Mouse (Mus musculus) kidney, embryonic 14.5 days (tissue): Measurements from ENCODE around the gene Spib. TPM values are rescaled to one million over a fixed set of nuclear protein-coding genes. Genes with fewer than 3 reads are reported as not detected.

ENCODE experiments used
- ATAC-seq: fragments of 200-750 bp; cut with Nextera tagmentation; 2 replicates; pipeline ENCODE4 v1.8.0; 2017; ENCODE audit warnings: moderate number of reproducible peaks, mild to moderate bottlenecking, moderate TSS enrichment, moderate library complexity; ENCODE audit not compliant: low FRiP score, low TSS enrichment
- H3K27ac ChIP-seq: fragments of 300-500 bp; sonication (generic); 2 replicates; pipeline ENCODE4 v1.5.1; 2014; ENCODE audit warnings: low read depth, mild to moderate bottlenecking, low read length, moderate library complexity, mixed read lengths
- H3K27me3 ChIP-seq: fragments of 300-500 bp; sonication (generic); 2 replicates; pipeline ENCODE4 v1.6.1; 2014; ENCODE audit warnings: mild to moderate bottlenecking, low read length; ENCODE audit not compliant: control insufficient read depth, insufficient read depth
- H3K36me3 ChIP-seq: fragments of 300-500 bp; sonication (generic); 2 replicates; pipeline ENCODE4 v1.6.1; 2014; ENCODE audit warnings: low read length, mixed read lengths; ENCODE audit not compliant: control insufficient read depth, insufficient read depth
- H3K4me1 ChIP-seq: fragments of 300-500 bp; sonication (generic); 2 replicates; pipeline ENCODE4 v1.6.1; 2014; ENCODE audit warnings: low read length, mixed read lengths; ENCODE audit not compliant: control insufficient read depth, insufficient read depth
- H3K4me2 ChIP-seq: fragments of 300-500 bp; sonication (generic); replicated peaks from 2 replicates; pipeline ENCODE4 v1.6.1; 2014; ENCODE audit warnings: low read depth, mild to moderate bottlenecking, low read length
- H3K4me3 ChIP-seq: fragments of 300-500 bp; sonication (generic); 2 replicates; pipeline ENCODE4 v1.5.1; 2014; ENCODE audit warnings: mild to moderate bottlenecking, low read length
- H3K9ac ChIP-seq: fragments of 300-500 bp; sonication (generic); 2 replicates; pipeline ENCODE4 v1.6.1; 2014; ENCODE audit warnings: low read depth, mild to moderate bottlenecking, low read length, moderate library complexity
- H3K9me3 ChIP-seq: fragments of 300-500 bp; sonication (generic); 2 replicates; pipeline ENCODE4 v1.6.1; 2016; ENCODE audit warnings: low read length; ENCODE audit not compliant: control insufficient read depth
- WGBS: fragments of 180-500 bp; shearing (Covaris S2); extraction: QIAGEN DNeasy Blood & Tissue Kit; methylation state at CpG from one replicate; pipeline ENCODE4 v1.1.7; 2014; 5-methylcytosine and 5-hydroxymethylcytosine counted together
- polyA plus RNA-seq: library from polyadenylated mRNA; unstranded; fragments of >200 nt; fragmentation: Nextera tagmentation; extraction: Ambion mirVana; gene quantifications from 2 replicates; pipeline ENCODE4 v1.2.1, GENCODE M21; 2014

The Spib gene
- polyA plus RNA-seq, 1 experiment from 2014 or later: not detected

GRCm38 (mm10) chr7:44538756-44539624, 7.1 kb upstream of the Spib start:
- no peaks in the 10 kb centered on the region for H3K9me3 ChIP-seq
- no peak for ATAC-seq
- peaks cover 88% of the 10 kb centered on the region for H3K36me3 ChIP-seq
- no peaks in the 10 kb centered on the region for H3K27me3 ChIP-seq
- no peak overlapping the region for H3K9ac ChIP-seq
- H3K4me3 ChIP-seq: no peak overlapping the region
- H3K4me2 ChIP-seq: no peak overlapping the region
- WGBS: 92% methylated on average over 41 of the region's 41 CpGs
- no peaks in the 10 kb centered on the region for H3K4me1 ChIP-seq
- no peak overlapping the region for H3K27ac ChIP-seq

GRCm38 (mm10) chr7:44537496-44537895, 5.6 kb upstream of the Spib start:
- H3K27ac ChIP-seq: no peak overlapping the region
- no peak for ATAC-seq
- H3K9ac ChIP-seq: no peak overlapping the region
- H3K4me2 ChIP-seq: no peak overlapping the region
- no peaks in the 10 kb centered on the region for H3K9me3 ChIP-seq
- 92% methylated on average over 13 of the region's 13 CpGs for WGBS
- H3K36me3 ChIP-seq: peaks cover 95% of the 10 kb centered on the region
- H3K4me1 ChIP-seq: no peaks in the 10 kb centered on the region
- H3K4me3 ChIP-seq: no peak overlapping the region
- H3K27me3 ChIP-seq: no peaks in the 10 kb centered on the region

- no peak for ATAC-seq
Measured at GRCm38 (mm10) chr7:44537009-44537408, 5.1 kb upstream of the Spib start.

DNA sequence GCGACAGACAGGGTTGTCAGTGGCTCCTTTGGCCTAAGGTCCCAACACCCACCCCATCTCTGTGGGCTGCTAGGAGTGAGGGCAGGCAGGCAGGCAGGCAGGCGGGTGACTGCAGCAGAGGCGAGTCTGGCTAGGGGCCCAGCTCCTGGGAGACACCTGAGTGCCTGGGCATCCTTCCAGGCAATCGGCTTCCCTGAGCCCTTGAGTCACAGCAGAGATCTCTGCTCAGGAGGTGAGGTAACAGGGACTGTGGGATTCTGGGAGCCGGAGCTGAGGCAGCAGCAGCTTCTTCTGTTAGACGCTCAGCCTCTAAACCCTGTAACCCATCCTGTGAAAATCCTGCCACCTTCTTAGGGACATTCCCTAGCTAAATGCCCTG, 4.7 kb upstream of the Spib start:
- H3K9me3 ChIP-seq: no peaks in the 10 kb centered on the region
- H3K36me3 ChIP-seq: peaks cover 88% of the 10 kb centered on the region
- no peaks in the 10 kb centered on the region for H3K27me3 ChIP-seq
- no peak overlapping the region for H3K9ac ChIP-seq
- H3K27ac ChIP-seq: no peak overlapping the region
- WGBS: 96% methylated on average over 6 of the region's 6 CpGs
- no peak overlapping the region for H3K4me2 ChIP-seq
- ATAC-seq: no peak
- no peaks in the 10 kb centered on the region for H3K4me1 ChIP-seq
- H3K4me3 ChIP-seq: no peak overlapping the region

More at GRCm38 (mm10) chr7:44537009-44537408, 5.1 kb upstream of the Spib start:
- H3K9me3 ChIP-seq: no peaks in the 10 kb centered on the region
- WGBS: 71% methylated on average over 7 of the region's 7 CpGs
- H3K9ac ChIP-seq: no peak overlapping the region
- H3K4me3 ChIP-seq: no peak overlapping the region
- no peak overlapping the region for H3K27ac ChIP-seq
- peaks cover 92% of the 10 kb centered on the region for H3K36me3 ChIP-seq
- H3K4me1 ChIP-seq: no peaks in the 10 kb centered on the region
- no peaks in the 10 kb centered on the region for H3K27me3 ChIP-seq
- no peak overlapping the region for H3K4me2 ChIP-seq

GRCm38 (mm10) chr7:44535657-44536589, 4.1 kb upstream of the Spib start:
- Histone ChIP-seq H3K9me3 (no peaks in the 10 kb centered on the region), H3K4me3 (no peak overlapping the region), H3K4me2 (no peak overlapping the region), H3K36me3 (peaks cover 82% of the 10 kb centered on the region), H3K4me1 (no peaks in the 10 kb centered on the region), H3K27ac (no peak overlapping the region), H3K9ac (no peak overlapping the region), H3K27me3 (no peaks in the 10 kb centered on the region)
- ATAC-seq: no peak
- 89% methylated on average over 27 of the region's 27 CpGs for WGBS

DNA sequence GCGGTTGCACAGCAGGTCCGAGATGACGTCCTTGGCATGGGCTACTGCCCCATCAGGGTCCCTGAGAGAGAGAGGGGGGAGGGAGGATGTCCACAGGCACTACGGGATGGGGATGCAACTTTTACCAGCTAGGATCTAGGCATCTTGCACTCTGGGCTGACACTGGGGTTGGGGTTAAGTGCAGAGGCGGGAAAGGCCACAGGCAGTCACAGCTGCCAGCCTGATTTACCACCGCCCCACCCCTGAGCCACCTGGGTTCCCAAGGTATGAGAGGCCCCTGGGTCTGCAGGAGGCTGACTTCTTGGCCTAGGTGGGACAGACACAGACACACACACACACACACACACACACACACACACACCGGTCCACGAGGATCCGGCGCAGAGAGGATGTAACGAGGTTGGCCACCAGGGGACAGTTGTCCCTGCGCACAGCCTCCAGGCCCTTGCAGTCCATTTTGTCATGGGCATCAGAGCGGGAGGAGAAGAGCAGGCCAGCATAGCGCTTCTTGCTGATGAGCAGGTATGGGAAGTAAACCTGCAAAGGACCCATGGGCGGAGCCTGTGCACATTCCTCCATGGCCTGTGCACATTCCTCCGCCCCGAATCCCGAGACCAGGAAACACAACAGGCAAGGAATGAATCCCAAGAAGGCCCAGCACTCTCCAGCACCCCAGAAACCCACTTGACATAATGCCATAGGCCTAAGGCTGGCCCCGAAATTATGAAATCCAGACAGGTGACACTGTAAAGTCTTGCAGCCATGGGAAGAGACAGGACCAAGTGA, 3.0 kb upstream of the Spib start:
- no peak overlapping the region for H3K4me3 ChIP-seq
- peaks cover 72% of the 10 kb centered on the region for H3K36me3 ChIP-seq
- H3K27ac ChIP-seq: no peak overlapping the region
- WGBS: 84% methylated on average over 18 of the region's 19 CpGs
- no peak for ATAC-seq
- H3K9me3 ChIP-seq: no peaks in the 10 kb centered on the region
- no peaks in the 10 kb centered on the region for H3K27me3 ChIP-seq
- no peak overlapping the region for H3K9ac ChIP-seq
- H3K4me2 ChIP-seq: no peak overlapping the region
- no peaks in the 10 kb centered on the region for H3K4me1 ChIP-seq

GRCm38 (mm10) chr7:44534242-44534641, 2.4 kb upstream of the Spib start:
- Histone ChIP-seq H3K27ac (no peak overlapping the region), H3K9me3 (no peaks in the 10 kb centered on the region), H3K9ac (no peak overlapping the region), H3K4me3 (no peak overlapping the region), H3K27me3 (no peaks in the 10 kb centered on the region), H3K4me1 (no peaks in the 10 kb centered on the region), H3K36me3 (peaks cover 66% of the 10 kb centered on the region), H3K4me2 (no peak overlapping the region)
- WGBS: 90% methylated on average over 13 of the region's 13 CpGs
- no peak for ATAC-seq

GRCm38 (mm10) chr7:44533746-44534045, 1.8 kb upstream of the Spib start:
- Histone ChIP-seq H3K4me2 (no peak overlapping the region), H3K27me3 (0 out of 2 replicates have a peak, but pooled peaks cover 1% of the 10 kb centered on the region), H3K9me3 (no peaks in the 10 kb centered on the region), H3K27ac (no peak overlapping the region), H3K36me3 (peaks cover 61% of the 10 kb centered on the region), H3K4me3 (no peak overlapping the region), H3K4me1 (no peaks in the 10 kb centered on the region), H3K9ac (no peak overlapping the region)
- 84% methylated on average over 12 of the region's 12 CpGs for WGBS
- ATAC-seq: no peak
